ENCODE assay signal across 14 mouse cellular contexts in the genomic region with DNA sequence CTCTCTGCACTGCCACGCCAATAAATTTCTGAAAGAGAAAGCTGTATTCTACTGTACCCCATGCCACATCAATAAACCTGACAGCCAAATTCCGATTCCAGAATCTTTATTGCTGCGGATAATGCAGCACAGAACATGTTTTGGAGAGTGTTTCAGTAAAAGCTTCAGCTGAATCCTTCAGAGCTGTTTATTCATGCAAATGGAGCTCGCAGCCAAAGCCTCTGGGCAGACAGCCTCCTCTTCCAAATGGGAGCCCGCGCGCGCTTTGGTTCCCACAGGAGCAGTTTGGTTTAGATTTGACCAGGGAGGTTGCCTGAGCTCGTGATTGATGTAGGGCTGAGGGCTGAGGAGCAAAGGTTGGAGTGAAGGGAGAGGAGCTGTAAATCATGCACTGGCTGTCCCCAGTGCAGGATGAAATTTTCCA. TPM values are rescaled to one million over a fixed set of nuclear protein-coding genes. Genes with fewer than 3 reads are reported as not detected.
DNase-seq lines count a peak whose midpoint lies in the region; ATAC-seq lines count a peak whose summit lies in the region.
"Had no signal": no experiment of that assay in that cellular context is flagged by ENCODE, and none has a peak within 500 bp of the region (broad histone marks: within the 10 kb centered on the region; RNA-seq: fewer than 3 reads in every experiment).

No protein-coding gene starts in this region.

- H3K4me3 ChIP-seq in hindbrain, embryonic 12.5 days: no peak overlapping the region
- no peak overlapping the region for H3K4me3 ChIP-seq in midbrain, embryonic 16.5 days (ENCODE audit: low read depth, low read length)
- H3K4me3 ChIP-seq: heart, embryonic 15.5 days; liver, embryonic 12.5 days; megakaryocyte, embryonic 14.5 days had no signal

- WGBS in hindbrain, embryonic 12.5 days: 34% methylated on average over 9 of the region's 9 CpGs
- 38% methylated on average over 9 of the region's 9 CpGs for whole genome bisulfite sequencing in midbrain, embryonic 16.5 days

- peak; percentile 49; the same call in 1 of the 2 replicates for ATAC-seq in hindbrain, embryonic 12.5 days (ENCODE audit: low FRiP score)
- ATAC-seq in midbrain, embryonic 16.5 days: no peak; the same call in 1 of the 2 replicates
- ATAC-seq: liver, embryonic 12.5 days had no signal

- no peak overlapping the region for H3K4me2 ChIP-seq in hindbrain, embryonic 12.5 days (replicated peaks)
- no peak overlapping the region for H3K4me2 ChIP-seq in midbrain, embryonic 16.5 days (ENCODE audit: low read length)
- H3K4me2 ChIP-seq: heart, embryonic 15.5 days; liver, embryonic 12.5 days had no signal

- peak; percentile 33 for DNase-seq in embryo, embryonic 10 days (ENCODE audit: low spot score)
- no peak for DNase-seq in embryo, embryonic 10.5 days (ENCODE audit: low spot score)
- DNase-seq in layer of hippocampus, adult 9-11 months: peak; percentile 20
- DNase-seq in layer of hippocampus, adult 9-10 months (ENCODE audit: low spot score): no peak
- DNase-seq in thymus, postnatal 14 days: no peak
- DNase-seq in adrenal gland, adult 2 months: no peak
- DNase-seq: gastrocnemius, postnatal 14 days; kidney, adult 18-20 months had no signal

- no peak overlapping the region for H3K9ac ChIP-seq in hindbrain, embryonic 12.5 days
- no peak overlapping the region for H3K9ac ChIP-seq in midbrain, embryonic 16.5 days (ENCODE audit: low read depth, low read length)
- H3K9ac ChIP-seq: heart, embryonic 15.5 days; liver, embryonic 12.5 days had no signal

- H3K27me3 ChIP-seq in hindbrain, embryonic 12.5 days: no peaks in the 10 kb centered on the region
- no peaks in the 10 kb centered on the region for H3K27me3 ChIP-seq in midbrain, embryonic 16.5 days (ENCODE audit: control insufficient read depth, insufficient read depth, low read depth, low read length)
- H3K27me3 ChIP-seq: heart, embryonic 15.5 days; liver, embryonic 12.5 days; megakaryocyte, embryonic 14.5 days had no signal

- no peaks in the 10 kb centered on the region; the same call in 1 of the 2 replicates for H3K9me3 ChIP-seq in hindbrain, embryonic 12.5 days (replicated peaks)
- H3K9me3 ChIP-seq in midbrain, embryonic 16.5 days (replicated peaks; ENCODE audit: control insufficient read depth, low read length, poor library complexity, severe bottlenecking): no peaks in the 10 kb centered on the region
- H3K9me3 ChIP-seq: heart, embryonic 15.5 days; liver, embryonic 12.5 days had no signal

- peak overlapping the region; percentile 67 for H3K27ac ChIP-seq in hindbrain, embryonic 12.5 days
- peak overlapping the region; percentile 62 for H3K27ac ChIP-seq in midbrain, embryonic 16.5 days (ENCODE audit: low read length)
- H3K27ac ChIP-seq: heart, embryonic 15.5 days; liver, embryonic 12.5 days had no signal

- no peaks in the 10 kb centered on the region for H3K36me3 ChIP-seq in hindbrain, embryonic 12.5 days
- no peaks in the 10 kb centered on the region for H3K36me3 ChIP-seq in midbrain, embryonic 16.5 days (ENCODE audit: control insufficient read depth, insufficient read depth, low read length)
- H3K36me3 ChIP-seq: G1E; heart, embryonic 15.5 days; liver, embryonic 12.5 days had no signal

- H3K4me1 ChIP-seq in hindbrain, embryonic 12.5 days: peaks cover 13% of the 10 kb centered on the region
- H3K4me1 ChIP-seq in midbrain, embryonic 16.5 days (ENCODE audit: control insufficient read depth, insufficient read depth, low read length): peaks cover 21% of the 10 kb centered on the region
- H3K4me1 ChIP-seq: heart, embryonic 15.5 days; liver, embryonic 12.5 days; megakaryocyte, embryonic 14.5 days had no signal

RNA-seq across cellular contexts. Expression of gene Lhcgr, which starts 17.7 kb away (rescaled TPM):
- 0.60 and 1.1 TPM in 2 replicates for polyA plus RNA-seq in hindbrain, embryonic 12.5 days (2016; fragmentation: Nextera tagmentation; extraction: Ambion mirVana)
- polyA plus RNA-seq in midbrain, embryonic 16.5 days (2015; fragmentation: Nextera tagmentation; extraction: Ambion mirVana): 0.52 and 1.7 TPM in 2 replicates
- under 1 TPM in 1 of 2 experiments, not detected in 1; 0.10 TPM for total RNA-seq in adrenal gland, adult 2 months (2021)
- polyA plus RNA-seq in adrenal gland, adult 2 months (2012; rRNA removed): 0.12 and 0.52 TPM in 2 replicates
- total RNA-seq: gastrocnemius, postnatal 14 days had no signal
- polyA plus RNA-seq: G1E; heart, embryonic 15.5 days; liver, embryonic 12.5 days had no signal

Comparison
In these comparisons a context has a peak if more than half of its experiments do, and no peak if none do; other contexts are left out.
1. DNase-seq: peak in embryo, embryonic 10 days (single experiment) and layer of hippocampus, adult 9-11 months (single experiment); none in embryo, embryonic 10.5 days (single experiment), layer of hippocampus, adult 9-10 months (single experiment), thymus, postnatal 14 days (single experiment) and adrenal gland, adult 2 months (single experiment).